Mouse (Mus musculus): ENCODE data around the gene Ndufs8.

DNA sequence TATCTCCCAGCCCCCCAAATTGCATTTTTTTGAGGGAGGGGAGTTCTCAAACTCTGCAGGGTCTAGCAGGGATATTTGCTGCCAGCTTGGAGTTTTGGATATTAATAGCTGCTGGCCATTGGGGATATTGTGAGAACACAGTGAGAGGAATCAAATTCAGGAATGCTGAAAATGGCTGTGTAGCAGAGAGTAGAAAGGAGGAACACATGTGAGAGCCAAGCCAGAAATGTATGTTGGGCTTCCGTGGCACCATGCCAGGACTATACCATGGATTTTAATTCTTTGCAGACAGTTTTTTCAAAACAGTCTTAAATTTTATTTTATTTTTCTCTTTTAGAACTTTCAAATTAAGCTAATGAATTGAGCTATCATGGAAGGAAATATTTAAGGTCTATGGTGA lies 44.3 kb downstream of the Ndufs8 start:
- TF ChIP-seq CTCF (IDR thresholded peaks at IDR 0.05; ENCODE audit: control insufficient read depth, insufficient read depth, insufficient read length), result no peak
- no peak for TF ChIP-seq CEBPB (IDR thresholded peaks at IDR 0.05; ENCODE audit: low read depth)
- TF ChIP-seq FOSL1 (IDR thresholded peaks at IDR 0.05; ENCODE audit: insufficient read depth, low read length, poor library complexity, severe bottlenecking), result no peak
